Comparison of ENCODE assay signal across 17 mouse cellular contexts in the genomic region with DNA sequence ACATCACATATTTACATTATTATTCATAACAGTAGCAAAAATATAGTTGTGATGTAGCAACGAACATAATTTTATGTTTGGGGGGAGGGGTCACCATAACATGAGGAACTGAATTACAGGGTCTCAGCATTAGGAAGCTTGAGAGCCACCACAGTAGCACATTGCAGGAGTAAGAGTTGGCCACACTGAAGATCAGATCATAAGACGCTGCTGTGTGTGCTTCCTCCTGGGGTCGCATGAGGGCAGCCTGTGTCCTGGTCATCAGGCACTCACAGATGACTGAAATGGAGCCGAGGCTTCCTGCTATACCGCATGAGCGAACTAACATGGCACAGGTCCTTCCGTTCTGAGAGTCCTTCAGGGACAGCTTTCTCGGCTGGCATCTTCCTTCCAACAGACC.
A peak's percentile ranks its signal among the peaks of the same experiment; 100 is the strongest.
DNase-seq lines count a peak whose midpoint lies in the region; ATAC-seq and TF ChIP-seq lines count a peak whose summit lies in the region.
"Had no signal": no experiment of that assay in that cellular context is flagged by ENCODE, and none has a peak within 500 bp of the region (broad histone marks: within the 10 kb centered on the region; RNA-seq: fewer than 3 reads in every experiment).

No protein-coding gene starts in this region.

- no peak for TF ChIP-seq POLR2A in testis, adult 2 months (IDR thresholded peaks at IDR 0.05; ENCODE audit: control insufficient read depth, low read depth, low read length)

- H3K4me2 ChIP-seq in heart, embryonic 12.5 days: no peak overlapping the region
- H3K4me2 ChIP-seq: embryonic facial prominence, embryonic 13.5 days; hindbrain, embryonic 13.5 days; liver, embryonic 15.5 days had no signal

- peak; percentile 14 for DNase-seq in heart, postnatal 4 days
- DNase-seq in left cerebral cortex, adult 2 months (ENCODE audit: extremely low spot score in 1 of 2, low spot score in 2 of 2): no peak
- no peak for DNase-seq in left cerebral cortex, postnatal 4 days
- DNase-seq in testis, postnatal 10 days (ENCODE audit: low spot score): no peak
- no peak for DNase-seq in thymus, postnatal 0 days (ENCODE audit: low spot score)
- no peak for DNase-seq in Muller cell, postnatal 12 days (ENCODE audit: inconsistent ontology term)
- DNase-seq: cerebellum, postnatal 14 days; gastrocnemius, postnatal 36 days; layer of hippocampus, postnatal 36 days had no signal

- H3K36me3 ChIP-seq in heart, embryonic 12.5 days: no peaks in the 10 kb centered on the region
- no peaks in the 10 kb centered on the region for H3K36me3 ChIP-seq in testis, adult 2 months (ENCODE audit: control insufficient read depth, insufficient read depth, low read length)
- H3K36me3 ChIP-seq: embryonic facial prominence, embryonic 13.5 days; forebrain, embryonic 10.5 days; hindbrain, embryonic 13.5 days; limb, embryonic 10.5 days; liver, embryonic 15.5 days had no signal

- peak; percentile 7; the same call in 1 of the 2 replicates for TF ChIP-seq CTCF in left cerebral cortex, adult 2 months (IDR thresholded peaks at IDR 0.05)
- TF ChIP-seq CTCF in testis, adult 2 months (IDR thresholded peaks at IDR 0.05; ENCODE audit: control insufficient read depth, insufficient read depth, insufficient replicate concordance, low read depth, low read length): 0 out of 2 replicates have a peak, but pooled peaks have one; percentile 11

- intact Hi-C loops in left cerebral cortex, adult 2 months (cut with DNase I): no loop called here
- intact Hi-C loops in left cerebral cortex, postnatal 4 days (cut with DNase I): no loop called here

- ATAC-seq in heart, embryonic 12.5 days (ENCODE audit: insufficient number of reproducible peaks, low FRiP score): no peak

- H3K4me3 ChIP-seq in heart, embryonic 12.5 days: no peak overlapping the region
- no peak overlapping the region for H3K4me3 ChIP-seq in left cerebral cortex, adult 2 months
- H3K4me3 ChIP-seq in testis, adult 2 months (ENCODE audit: control insufficient read depth, low read depth, low read length): no peak overlapping the region
- H3K4me3 ChIP-seq: embryonic facial prominence, embryonic 13.5 days; forebrain, embryonic 10.5 days; hindbrain, embryonic 13.5 days; limb, embryonic 10.5 days; liver, embryonic 15.5 days; megakaryocyte, embryonic 14.5 days had no signal

- H3K27ac ChIP-seq in heart, embryonic 12.5 days (ENCODE audit: poor library complexity, severe bottlenecking): no peak overlapping the region
- no peak overlapping the region for H3K27ac ChIP-seq in left cerebral cortex, adult 2 months
- no peak overlapping the region for H3K27ac ChIP-seq in testis, adult 2 months (ENCODE audit: control insufficient read depth, insufficient read depth, low read depth, low read length)
- H3K27ac ChIP-seq: embryonic facial prominence, embryonic 13.5 days; forebrain, embryonic 10.5 days; hindbrain, embryonic 13.5 days; limb, embryonic 10.5 days; liver, embryonic 15.5 days had no signal

- 70% methylated on average over 8 of the region's 8 CpGs for WGBS in heart, embryonic 12.5 days

- no peak overlapping the region for H3K9ac ChIP-seq in heart, embryonic 12.5 days
- H3K9ac ChIP-seq: embryonic facial prominence, embryonic 13.5 days; hindbrain, embryonic 13.5 days; liver, embryonic 15.5 days had no signal

- H3K9me3 ChIP-seq in heart, embryonic 12.5 days (replicated peaks): no peaks in the 10 kb centered on the region
- H3K9me3 ChIP-seq: embryonic facial prominence, embryonic 13.5 days; forebrain, embryonic 10.5 days; hindbrain, embryonic 13.5 days; limb, embryonic 10.5 days; liver, embryonic 15.5 days had no signal

- no peaks in the 10 kb centered on the region for H3K27me3 ChIP-seq in heart, embryonic 12.5 days (replicated peaks)
- no peaks in the 10 kb centered on the region for H3K27me3 ChIP-seq in testis, adult 2 months (ENCODE audit: control insufficient read depth, insufficient read depth, low read length)
- H3K27me3 ChIP-seq: embryonic facial prominence, embryonic 13.5 days; hindbrain, embryonic 13.5 days; liver, embryonic 15.5 days; megakaryocyte, embryonic 14.5 days had no signal

- no peaks in the 10 kb centered on the region for H3K4me1 ChIP-seq in heart, embryonic 12.5 days (replicated peaks)
- H3K4me1 ChIP-seq in testis, adult 2 months (ENCODE audit: control insufficient read depth, insufficient read depth, low read length): no peaks in the 10 kb centered on the region
- H3K4me1 ChIP-seq: embryonic facial prominence, embryonic 13.5 days; forebrain, embryonic 10.5 days; hindbrain, embryonic 13.5 days; limb, embryonic 10.5 days; liver, embryonic 15.5 days; megakaryocyte, embryonic 14.5 days had no signal
